Comparison of ENCODE assay signal across 18 mouse cellular contexts in genomic region chr5:119984206-119984605, GRCm38 (mm10).
DNase-seq lines count a peak whose midpoint lies in the region; ATAC-seq and TF ChIP-seq lines count a peak whose summit lies in the region.
"Had no signal": no experiment of that assay in that cellular context is flagged by ENCODE, and none has a peak within 500 bp of the region (broad histone marks: within the 10 kb centered on the region; RNA-seq: fewer than 3 reads in every experiment).

No protein-coding gene starts in this region.

- no peak for TF ChIP-seq EP300 in lung, postnatal 0 days (IDR thresholded peaks at IDR 0.05)

- peak; percentile 10 for DNase-seq in gastrocnemius, adult 18-20 months (ENCODE audit: low spot score)
- no peak for DNase-seq in gastrocnemius, adult 8-10 months (ENCODE audit: low spot score in 2 of 2)
- DNase-seq in ZHBTc4 (ENCODE audit: low read depth, low spot score) = peak; percentile 22
- DNase-seq in cerebellum, adult 11 months = no peak
- DNase-seq in right cerebral cortex, postnatal 14 days = no peak
- no peak for DNase-seq in lung, postnatal 0 days (ENCODE audit: low spot score)
- DNase-seq: adrenal gland, adult 8-10 months; cerebellum, adult 2 months; cerebellum, postnatal 10 days; gastrocnemius, postnatal 14 days had no signal

- no peaks in the 10 kb centered on the region for H3K36me3 ChIP-seq in lung, postnatal 0 days (ENCODE audit: insufficient read depth, low read length)
- H3K36me3 ChIP-seq: embryonic facial prominence, embryonic 12.5 days; forebrain, embryonic 15.5 days; heart, embryonic 12.5 days; hindbrain, embryonic 10.5 days had no signal

- H3K9me3 ChIP-seq in lung, postnatal 0 days (ENCODE audit: low read length) = no peaks in the 10 kb centered on the region
- H3K9me3 ChIP-seq: embryonic facial prominence, embryonic 12.5 days; forebrain, embryonic 15.5 days; heart, embryonic 12.5 days; hindbrain, embryonic 10.5 days had no signal

- TF ChIP-seq CTCF in lung, postnatal 0 days (IDR thresholded peaks at IDR 0.05) = no peak

- ATAC-seq in megakaryocyte progenitor cell, adult 5-6 weeks (replicated peaks; ENCODE audit: poor library complexity) = peak; percentile 46; the same call in 1 of the 2 replicates
- no peak for ATAC-seq in lung, postnatal 0 days
- ATAC-seq: forebrain, embryonic 15.5 days; intestine, embryonic 16.5 days; Patski had no signal

- WGBS in lung, postnatal 0 days = 68% methylated on average over 7 of the region's 7 CpGs

- no peaks in the 10 kb centered on the region for H3K27me3 ChIP-seq in lung, postnatal 0 days (replicated peaks; ENCODE audit: insufficient read depth, low read length)
- H3K27me3 ChIP-seq: embryonic facial prominence, embryonic 12.5 days; forebrain, embryonic 15.5 days; heart, embryonic 12.5 days had no signal

- no peak overlapping the region for H3K9ac ChIP-seq in lung, postnatal 0 days (replicated peaks; ENCODE audit: low read depth)
- H3K9ac ChIP-seq: embryonic facial prominence, embryonic 12.5 days; forebrain, embryonic 15.5 days; heart, embryonic 12.5 days; hindbrain, embryonic 14.5 days had no signal

- no peak overlapping the region for H3K4me3 ChIP-seq in lung, postnatal 0 days (ENCODE audit: low read depth, low read length)
- H3K4me3 ChIP-seq: embryonic facial prominence, embryonic 12.5 days; forebrain, embryonic 15.5 days; heart, embryonic 12.5 days; hindbrain, embryonic 10.5 days had no signal

- H3K4me2 ChIP-seq in lung, postnatal 0 days (replicated peaks; ENCODE audit: low read depth, low read length) = no peak overlapping the region
- H3K4me2 ChIP-seq: embryonic facial prominence, embryonic 12.5 days; forebrain, embryonic 15.5 days; heart, embryonic 12.5 days; hindbrain, embryonic 14.5 days had no signal

- no peaks in the 10 kb centered on the region for H3K4me1 ChIP-seq in lung, postnatal 0 days (ENCODE audit: insufficient read depth, low read depth, low read length)

- no peak overlapping the region for H3K27ac ChIP-seq in lung, postnatal 0 days (ENCODE audit: low read length)
- H3K27ac ChIP-seq: embryonic facial prominence, embryonic 12.5 days; forebrain, embryonic 15.5 days; hindbrain, embryonic 10.5 days; hindbrain, embryonic 14.5 days had no signal

Comparison
In these comparisons a context has a peak if more than half of its experiments do, and no peak if none do; other contexts are left out.
1. DNase-seq: peak in gastrocnemius, adult 18-20 months (single experiment) and ZHBTc4 (single experiment); none in gastrocnemius, adult 8-10 months (0 of 2), cerebellum, adult 11 months (single experiment), right cerebral cortex, postnatal 14 days (single experiment) and lung, postnatal 0 days (single experiment).